Mouse (Mus musculus) neural tube, embryonic 10.5 days (tissue): ENCODE results near the gene Stx1a.

Experiments used
- DNase-seq: peaks from one replicate; pipeline ENCODE4 v3.0.0-alpha.2; 2017; ENCODE audit warnings: low spot score; ENCODE audit errors: extremely low spot score

Gene Stx1a

DNA sequence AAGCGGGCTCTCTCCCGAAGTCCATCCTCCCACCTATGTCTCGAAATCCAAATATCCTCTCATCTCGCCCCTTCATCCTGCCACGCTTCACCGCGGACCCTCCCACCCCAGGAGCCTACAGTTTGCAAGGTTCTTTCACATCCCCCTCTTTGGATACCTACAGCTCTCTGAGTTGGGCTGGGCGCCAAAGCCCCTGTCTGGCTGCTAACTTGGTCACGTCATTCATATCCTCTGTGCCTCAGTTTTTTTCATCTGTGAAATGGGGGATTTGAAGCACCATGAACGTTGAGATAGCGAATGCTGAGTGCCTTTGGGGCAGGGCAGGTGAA, 55.2 kb downstream of the Stx1a start:
- no peak for DNase-seq

DNA sequence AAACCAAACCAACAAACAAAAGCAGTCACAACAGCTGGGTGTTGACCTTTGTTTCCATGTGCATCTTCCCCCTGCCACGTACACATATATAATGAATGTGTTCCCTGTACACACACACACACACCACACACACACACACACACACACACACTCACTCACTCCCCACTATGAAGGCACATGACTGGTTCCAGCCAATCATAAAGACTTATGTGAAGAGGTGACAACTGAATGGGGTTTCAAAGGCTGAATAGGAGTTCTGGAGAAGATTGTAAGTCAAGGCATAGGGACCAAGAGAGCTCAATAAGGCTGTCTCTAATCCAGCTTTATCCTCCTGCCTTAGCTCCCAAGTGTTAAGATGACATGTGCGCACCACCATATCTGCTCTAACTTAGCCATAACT, 56.3 kb downstream of the Stx1a start:
- DNase-seq: no peak

DNA sequence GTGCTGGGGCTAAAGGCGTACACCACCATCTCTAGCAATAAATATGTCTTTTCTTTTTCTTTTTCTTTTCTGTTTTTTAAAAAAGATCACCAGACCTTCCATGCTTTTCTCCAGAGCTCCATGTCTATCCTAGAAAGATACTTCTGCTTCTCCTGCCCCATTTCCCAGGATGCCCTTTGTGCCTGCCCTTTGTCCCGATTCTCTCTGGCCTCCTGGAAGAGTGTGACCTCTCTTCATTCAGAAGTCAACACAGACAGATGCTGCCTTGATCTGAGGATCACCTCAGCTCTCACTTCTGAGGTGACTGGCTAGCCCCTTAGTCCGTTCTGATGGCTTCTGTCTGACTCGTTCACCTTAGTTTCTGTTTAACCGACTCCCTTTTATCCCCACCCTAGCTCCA, 57.3 kb downstream of the Stx1a start:
- DNase-seq: no peak

DNA sequence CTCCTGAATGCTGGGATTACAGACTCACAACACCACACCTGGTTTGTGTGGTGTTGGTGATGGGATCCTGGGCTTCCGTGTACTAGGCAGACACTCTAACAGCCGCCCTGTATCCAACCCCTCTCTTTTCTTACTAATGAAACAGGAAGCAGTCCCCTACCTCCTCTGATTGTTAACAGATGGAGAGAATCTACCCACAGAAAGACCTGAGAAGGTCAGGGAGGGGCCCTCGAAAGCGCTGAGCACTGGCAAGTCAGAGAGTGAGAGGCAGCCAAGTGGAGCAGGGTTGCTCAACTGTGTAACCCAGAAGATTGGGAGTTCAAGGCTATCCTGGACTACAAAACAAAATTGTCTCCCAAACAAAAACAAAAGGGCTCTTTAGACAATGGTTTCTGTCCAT, 63.6 kb downstream of the Stx1a start:
- DNase-seq: no peak

DNA sequence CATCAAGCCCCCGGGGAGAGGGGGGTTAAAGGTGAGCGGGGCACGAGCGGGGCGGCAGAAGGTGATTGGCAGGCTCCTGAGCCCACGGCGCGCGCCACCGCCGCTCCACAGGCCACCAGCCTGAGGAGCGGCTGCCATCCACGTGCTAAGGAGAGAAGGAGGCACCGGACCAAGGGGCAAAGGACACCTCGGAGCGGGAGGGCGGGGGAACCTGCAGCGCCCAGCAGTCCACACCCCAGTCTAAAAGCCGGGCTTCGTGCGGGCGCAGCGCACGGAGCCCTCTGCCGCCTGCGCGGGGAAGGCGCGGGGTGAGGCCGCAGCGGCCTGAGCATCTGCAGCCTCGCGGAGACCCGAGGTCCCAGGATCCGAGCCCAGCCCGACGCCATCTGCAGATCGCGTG, 66.4 kb downstream of the Stx1a start, which contains the start of gene Mlxipl:
TSS of gene Mlxipl (plus strand) at position 238 of the 400 bp plus-strand sequence.
- DNase-seq: peak; percentile 22
